Mouse (Mus musculus): ENCODE measurements around the gene Tmem35b. TPM values are rescaled to one million over a fixed set of nuclear protein-coding genes. Genes with fewer than 3 reads are reported as not detected.

Gene Tmem35b
- polyA plus RNA-seq, 1 experiment from 2014 or later = 12.4 TPM

GRCm38 (mm10) chr4:127107566-127107965 is 15.9 kb upstream of the Tmem35b start:
- ATAC-seq (ENCODE audit: low read depth) (no peak), DNase-seq (ENCODE audit: low spot score) (no peak)
- Histone ChIP-seq H3K4me2 (ENCODE audit: low read depth, low read length) (no peak overlapping the region), H3K9me3 (ENCODE audit: control insufficient read depth, low read length) (no peaks in the 10 kb centered on the region), H3K9ac (ENCODE audit: low read depth, low read length) (no peak overlapping the region), H3K4me3 (ENCODE audit: low read depth, low read length) (no peak overlapping the region), H3K27ac (replicated peaks; ENCODE audit: low read depth, low read length) (no peak overlapping the region), H3K27me3 (replicated peaks; ENCODE audit: control insufficient read depth, insufficient read depth, low read length) (no peaks in the 10 kb centered on the region), H3K4me1 (ENCODE audit: control insufficient read depth, insufficient read depth, low read length) (no peaks in the 10 kb centered on the region), H3K36me3 (ENCODE audit: control insufficient read depth, insufficient read depth, low read length) (peaks cover 38% of the 10 kb centered on the region)
- 90% methylated on average over 4 of the region's 4 CpGs for WGBS

GRCm38 (mm10) chr4:127110570-127110969 is 12.9 kb upstream of the Tmem35b start:
- WGBS = 71% methylated on average over 4 of the region's 4 CpGs
- Histone ChIP-seq H3K36me3 (ENCODE audit: control insufficient read depth, insufficient read depth, low read length) (peaks cover 27% of the 10 kb centered on the region), H3K4me3 (ENCODE audit: low read depth, low read length) (no peak overlapping the region), H3K4me2 (ENCODE audit: low read depth, low read length) (no peak overlapping the region), H3K4me1 (ENCODE audit: control insufficient read depth, insufficient read depth, low read length) (no peaks in the 10 kb centered on the region), H3K9ac (ENCODE audit: low read depth, low read length) (no peak overlapping the region), H3K27me3 (replicated peaks; ENCODE audit: control insufficient read depth, insufficient read depth, low read length) (no peaks in the 10 kb centered on the region), H3K27ac (replicated peaks; ENCODE audit: low read depth, low read length) (no peak overlapping the region), H3K9me3 (ENCODE audit: control insufficient read depth, low read length) (no peaks in the 10 kb centered on the region)
- DNase-seq (ENCODE audit: low spot score) = no peak
- no peak for ATAC-seq (ENCODE audit: low read depth)

- Histone ChIP-seq H3K4me1 (ENCODE audit: control insufficient read depth, insufficient read depth, low read length) (peaks cover 7% of the 10 kb centered on the region), H3K27ac (replicated peaks; ENCODE audit: low read depth, low read length) (no peak overlapping the region), H3K4me2 (ENCODE audit: low read depth, low read length) (no peak overlapping the region), H3K27me3 (replicated peaks; ENCODE audit: control insufficient read depth, insufficient read depth, low read length) (no peaks in the 10 kb centered on the region), H3K36me3 (ENCODE audit: control insufficient read depth, insufficient read depth, low read length) (peaks cover 20% of the 10 kb centered on the region), H3K4me3 (ENCODE audit: low read depth, low read length) (no peak overlapping the region), H3K9ac (ENCODE audit: low read depth, low read length) (no peak overlapping the region), H3K9me3 (ENCODE audit: control insufficient read depth, low read length) (no peaks in the 10 kb centered on the region)
- 96% methylated on average over 1 of the region's 1 CpGs for WGBS
- ATAC-seq (ENCODE audit: low read depth) (no peak), DNase-seq (ENCODE audit: low spot score) (no peak)
Observed at GRCm38 (mm10) chr4:127124331-127124730, 840 bp downstream of the Tmem35b start.

GRCm38 (mm10) chr4:127125834-127126463 is 2.5 kb downstream of the Tmem35b start:
- Histone ChIP-seq H3K9ac (ENCODE audit: low read depth, low read length) (peak overlapping the region; percentile 80), H3K27me3 (replicated peaks; ENCODE audit: control insufficient read depth, insufficient read depth, low read length) (no peaks in the 10 kb centered on the region), H3K4me1 (ENCODE audit: control insufficient read depth, insufficient read depth, low read length) (peaks cover 7% of the 10 kb centered on the region), H3K27ac (replicated peaks; ENCODE audit: low read depth, low read length) (peak overlapping the region; percentile 39; the same call in 1 of the 2 replicates), H3K36me3 (ENCODE audit: control insufficient read depth, insufficient read depth, low read length) (peaks cover 21% of the 10 kb centered on the region), H3K4me3 (ENCODE audit: low read depth, low read length) (peak overlapping the region; percentile 70), H3K9me3 (ENCODE audit: control insufficient read depth, low read length) (no peaks in the 10 kb centered on the region), H3K4me2 (ENCODE audit: low read depth, low read length) (peak overlapping the region; percentile 87)
- DNase-seq (ENCODE audit: low spot score) = peak; percentile 95
- ATAC-seq (ENCODE audit: low read depth) = peak; percentile 98
- 1% methylated on average over 21 of the region's 35 CpGs for WGBS

GRCm38 (mm10) chr4:127134687-127135086 is 11.2 kb downstream of the Tmem35b start:
- no peaks in the 10 kb centered on the region for H3K4me1 ChIP-seq (ENCODE audit: control insufficient read depth, insufficient read depth, low read length)
- 46% methylated on average over 1 of the region's 1 CpGs for WGBS
- no peaks in the 10 kb centered on the region for H3K27me3 ChIP-seq (replicated peaks; ENCODE audit: control insufficient read depth, insufficient read depth, low read length)
- H3K27ac ChIP-seq (replicated peaks; ENCODE audit: low read depth, low read length) = no peak overlapping the region
- DNase-seq (ENCODE audit: low spot score) = no peak
- H3K36me3 ChIP-seq (ENCODE audit: control insufficient read depth, insufficient read depth, low read length) = no peaks in the 10 kb centered on the region
- no peaks in the 10 kb centered on the region for H3K9me3 ChIP-seq (ENCODE audit: control insufficient read depth, low read length)
- H3K4me2 ChIP-seq (ENCODE audit: low read depth, low read length) = no peak overlapping the region
- no peak for ATAC-seq (ENCODE audit: low read depth)
- H3K9ac ChIP-seq (ENCODE audit: low read depth, low read length) = no peak overlapping the region
- no peak overlapping the region for H3K4me3 ChIP-seq (ENCODE audit: low read depth, low read length)

GRCm38 (mm10) chr4:127137591-127137990 is 14.1 kb downstream of the Tmem35b start:
- 62% methylated on average over 5 of the region's 5 CpGs for WGBS
- no peaks in the 10 kb centered on the region for H3K27me3 ChIP-seq (replicated peaks; ENCODE audit: control insufficient read depth, insufficient read depth, low read length)
- no peak overlapping the region for H3K9ac ChIP-seq (ENCODE audit: low read depth, low read length)
- no peak for ATAC-seq (ENCODE audit: low read depth)
- H3K36me3 ChIP-seq (ENCODE audit: control insufficient read depth, insufficient read depth, low read length) = no peaks in the 10 kb centered on the region
- DNase-seq (ENCODE audit: low spot score) = no peak
- H3K4me3 ChIP-seq (ENCODE audit: low read depth, low read length) = no peak overlapping the region
- H3K27ac ChIP-seq (replicated peaks; ENCODE audit: low read depth, low read length) = no peak overlapping the region
- H3K4me2 ChIP-seq (ENCODE audit: low read depth, low read length) = no peak overlapping the region
- H3K4me1 ChIP-seq (ENCODE audit: control insufficient read depth, insufficient read depth, low read length) = no peaks in the 10 kb centered on the region
- no peaks in the 10 kb centered on the region for H3K9me3 ChIP-seq (ENCODE audit: control insufficient read depth, low read length)

- Histone ChIP-seq H3K27me3 (replicated peaks; ENCODE audit: control insufficient read depth, insufficient read depth, low read length) (no peaks in the 10 kb centered on the region), H3K36me3 (ENCODE audit: control insufficient read depth, insufficient read depth, low read length) (no peaks in the 10 kb centered on the region), H3K4me1 (ENCODE audit: control insufficient read depth, insufficient read depth, low read length) (no peaks in the 10 kb centered on the region), H3K9ac (ENCODE audit: low read depth, low read length) (no peak overlapping the region), H3K4me3 (ENCODE audit: low read depth, low read length) (no peak overlapping the region), H3K4me2 (ENCODE audit: low read depth, low read length) (no peak overlapping the region), H3K27ac (replicated peaks; ENCODE audit: low read depth, low read length) (no peak overlapping the region), H3K9me3 (ENCODE audit: control insufficient read depth, low read length) (no peaks in the 10 kb centered on the region)
- ATAC-seq (ENCODE audit: low read depth) (no peak), DNase-seq (ENCODE audit: low spot score) (peak; percentile 20)
- WGBS = 35% methylated on average over 6 of the region's 6 CpGs
Observed at GRCm38 (mm10) chr4:127138486-127138885, 15.0 kb downstream of the Tmem35b start.

- ATAC-seq (ENCODE audit: low read depth) = no peak
- Histone ChIP-seq H3K9me3 (ENCODE audit: control insufficient read depth, low read length) (peaks cover 9% of the 10 kb centered on the region; the same call in 1 of the 2 replicates), H3K4me1 (ENCODE audit: control insufficient read depth, insufficient read depth, low read length) (no peaks in the 10 kb centered on the region), H3K9ac (ENCODE audit: low read depth, low read length) (no peak overlapping the region), H3K4me2 (ENCODE audit: low read depth, low read length) (no peak overlapping the region), H3K4me3 (ENCODE audit: low read depth, low read length) (no peak overlapping the region), H3K27ac (replicated peaks; ENCODE audit: low read depth, low read length) (no peak overlapping the region), H3K36me3 (ENCODE audit: control insufficient read depth, insufficient read depth, low read length) (no peaks in the 10 kb centered on the region), H3K27me3 (replicated peaks; ENCODE audit: control insufficient read depth, insufficient read depth, low read length) (no peaks in the 10 kb centered on the region)
- WGBS = 83% methylated on average over 13 of the region's 13 CpGs
- no peak for DNase-seq (ENCODE audit: low spot score)
Observed at GRCm38 (mm10) chr4:127150031-127150430, 26.5 kb downstream of the Tmem35b start.

- Histone ChIP-seq H3K36me3 (ENCODE audit: control insufficient read depth, insufficient read depth, low read length) (no peaks in the 10 kb centered on the region), H3K9ac (ENCODE audit: low read depth, low read length) (no peak overlapping the region), H3K4me3 (ENCODE audit: low read depth, low read length) (no peak overlapping the region), H3K4me1 (ENCODE audit: control insufficient read depth, insufficient read depth, low read length) (no peaks in the 10 kb centered on the region), H3K4me2 (ENCODE audit: low read depth, low read length) (no peak overlapping the region), H3K27ac (replicated peaks; ENCODE audit: low read depth, low read length) (no peak overlapping the region), H3K27me3 (replicated peaks; ENCODE audit: control insufficient read depth, insufficient read depth, low read length) (no peaks in the 10 kb centered on the region), H3K9me3 (ENCODE audit: control insufficient read depth, low read length) (peaks cover 4% of the 10 kb centered on the region; the same call in 1 of the 2 replicates)
- DNase-seq (ENCODE audit: low spot score) (no peak), ATAC-seq (ENCODE audit: low read depth) (no peak)
- WGBS = 48% methylated on average over 1 of the region's 1 CpGs
Observed at GRCm38 (mm10) chr4:127153345-127153744, 29.9 kb downstream of the Tmem35b start.
